Mouse (Mus musculus) ES-Bruce4 (cell line): ENCODE data around the gene Lyrm4. TPM values are rescaled to one million over a fixed set of nuclear protein-coding genes. Genes with fewer than 3 reads are reported as not detected.

ENCODE experiments used
- H3K27ac ChIP-seq: 2 replicates; pipeline ENCODE4 v1.5.1; 2012; ENCODE audit warnings: low read length, inconsistent platforms; ENCODE audit not compliant: insufficient read depth
- H3K27me3 ChIP-seq: 2 replicates; pipeline ENCODE4 v1.6.1; 2012; ENCODE audit warnings: mild to moderate bottlenecking, low read length, inconsistent platforms; ENCODE audit not compliant: control insufficient read depth, poor library complexity, insufficient read depth, severe bottlenecking
- H3K36me3 ChIP-seq: 2 replicates; pipeline ENCODE4 v1.6.1; 2012; ENCODE audit warnings: inconsistent platforms, mild to moderate bottlenecking, low read length, moderate library complexity; ENCODE audit not compliant: control insufficient read depth, poor library complexity, insufficient read depth, severe bottlenecking
- H3K4me1 ChIP-seq: one replicate; pipeline ENCODE4 v1.8.1; 2011; ENCODE audit warnings: low read length; ENCODE audit not compliant: control insufficient read depth, insufficient read depth
- H3K4me3 ChIP-seq: 2 replicates; pipeline ENCODE4 v1.5.1; 2011; ENCODE audit warnings: low read depth, mild to moderate bottlenecking, low read length
- H3K9ac ChIP-seq: 2 replicates; pipeline ENCODE4 v1.6.1; 2012; ENCODE audit warnings: low read depth, mild to moderate bottlenecking, inconsistent platforms; ENCODE audit not compliant: poor library complexity, severe bottlenecking
- H3K9me3 ChIP-seq: replicated peaks from 2 replicates; pipeline ENCODE4 v1.6.1; 2012; ENCODE audit warnings: mild to moderate bottlenecking, low read length, inconsistent platforms; ENCODE audit not compliant: control insufficient read depth, poor library complexity, insufficient read depth, severe bottlenecking
- CTCF ChIP-seq: IDR thresholded peaks from one replicate; pipeline ENCODE4 v1.8.1; 2011; ENCODE audit warnings: low read depth, low read length
- EP300 ChIP-seq: IDR thresholded peaks from 2 replicates; pipeline ENCODE4 v1.6.1; 2011; ENCODE audit warnings: low read depth, low read length; ENCODE audit not compliant: insufficient read depth
- POLR2A ChIP-seq: IDR thresholded peaks from one replicate; pipeline ENCODE4 v1.8.1; 2011; ENCODE audit warnings: low read length; ENCODE audit not compliant: insufficient read depth
- polyA plus RNA-seq: library from polyadenylated mRNA; stranded (reverse); fragments of >200 nt; gene quantifications from 2 replicates; pipeline ENCODE4 v1.2.4, GENCODE M21; 2011; ENCODE audit warnings: low read depth; ENCODE audit not compliant: missing spikeins, insufficient read depth, insufficient read length

The Lyrm4 gene
- polyA plus RNA-seq, 1 experiment, result 8.5 TPM

GRCm38 (mm10) chr13:36131401-36131800, 14.1 kb upstream of the Lyrm4 start:
- Histone ChIP-seq H3K9ac (no peak overlapping the region), H3K9me3 (no peaks in the 10 kb centered on the region), H3K27me3 (no peaks in the 10 kb centered on the region), H3K27ac (no peak overlapping the region), H3K4me3 (no peak overlapping the region), H3K36me3 (no peaks in the 10 kb centered on the region), H3K4me1 (no peaks in the 10 kb centered on the region)
- TF ChIP-seq POLR2A, result no peak

- no peak overlapping the region for H3K27ac ChIP-seq
- H3K9me3 ChIP-seq, result no peaks in the 10 kb centered on the region
- H3K4me3 ChIP-seq, result no peak overlapping the region
- no peaks in the 10 kb centered on the region for H3K36me3 ChIP-seq
- no peaks in the 10 kb centered on the region for H3K4me1 ChIP-seq
- H3K9ac ChIP-seq, result no peak overlapping the region
- no peaks in the 10 kb centered on the region for H3K27me3 ChIP-seq
- TF ChIP-seq POLR2A (no peak), EP300 (no peak), CTCF (no peak)
Measured at GRCm38 (mm10) chr13:36129360-36130054, 12.2 kb upstream of the Lyrm4 start.

- no peak overlapping the region for H3K27ac ChIP-seq
- H3K9me3 ChIP-seq, result no peaks in the 10 kb centered on the region
- H3K9ac ChIP-seq, result no peak overlapping the region
- H3K27me3 ChIP-seq, result no peaks in the 10 kb centered on the region
- H3K4me1 ChIP-seq, result no peaks in the 10 kb centered on the region
- TF ChIP-seq CTCF (no peak), POLR2A (no peak), EP300 (no peak)
- H3K4me3 ChIP-seq, result no peak overlapping the region
- no peaks in the 10 kb centered on the region for H3K36me3 ChIP-seq
Measured at GRCm38 (mm10) chr13:36120606-36121005, 3.3 kb upstream of the Lyrm4 start.

- Histone ChIP-seq H3K9ac (no peak overlapping the region), H3K4me1 (no peaks in the 10 kb centered on the region), H3K27ac (no peak overlapping the region), H3K36me3 (no peaks in the 10 kb centered on the region), H3K9me3 (no peaks in the 10 kb centered on the region), H3K27me3 (no peaks in the 10 kb centered on the region), H3K4me3 (no peak overlapping the region)
- TF ChIP-seq CTCF (peak; percentile 38), POLR2A (no peak), EP300 (no peak)
Measured at GRCm38 (mm10) chr13:36119684-36120083, 2.4 kb upstream of the Lyrm4 start.

- Histone ChIP-seq H3K9me3 (no peaks in the 10 kb centered on the region), H3K27me3 (no peaks in the 10 kb centered on the region), H3K4me1 (no peaks in the 10 kb centered on the region), H3K9ac (peak overlapping the region; percentile 15), H3K36me3 (no peaks in the 10 kb centered on the region), H3K27ac (no peak overlapping the region), H3K4me3 (peak overlapping the region; percentile 73)
- 0 out of 2 replicates have a peak, but pooled peaks have one; percentile 24 for TF ChIP-seq EP300
- no peak for TF ChIP-seq CTCF
Measured at GRCm38 (mm10) chr13:36116520-36117142, 695 bp downstream of the Lyrm4 start.

- Histone ChIP-seq H3K9me3 (no peaks in the 10 kb centered on the region), H3K9ac (no peak overlapping the region), H3K27me3 (no peaks in the 10 kb centered on the region), H3K4me1 (no peaks in the 10 kb centered on the region), H3K27ac (no peak overlapping the region), H3K4me3 (no peak overlapping the region), H3K36me3 (no peaks in the 10 kb centered on the region)
- TF ChIP-seq POLR2A (no peak), EP300 (no peak), CTCF (no peak)
Measured at GRCm38 (mm10) chr13:36113181-36113580, 4.1 kb downstream of the Lyrm4 start.
